22 mouse cellular contexts compared by ENCODE assay signal in the genomic region with DNA sequence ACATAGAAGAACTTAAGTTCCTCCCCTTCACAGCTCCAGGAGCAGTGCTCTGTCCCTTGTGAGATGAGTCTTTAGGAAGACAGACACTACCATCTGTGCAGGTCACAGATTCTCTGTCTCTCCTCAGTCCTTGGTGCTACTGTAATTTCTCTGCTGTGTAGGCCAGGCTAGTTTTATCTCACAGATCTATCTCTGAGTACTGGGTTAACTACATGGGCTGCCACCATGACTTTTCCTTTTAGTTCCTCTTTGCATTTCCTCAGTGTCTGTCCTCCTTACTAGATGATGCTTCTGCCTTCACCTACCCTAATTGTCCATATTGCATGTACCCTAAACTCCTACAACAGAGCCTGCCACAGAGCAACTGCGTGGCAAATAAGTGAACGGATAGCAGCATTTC.
A peak's percentile ranks its signal among the peaks of the same experiment; 100 is the strongest.
DNase-seq lines count a peak whose midpoint lies in the region; ATAC-seq lines count a peak whose summit lies in the region.
"Had no signal": no experiment of that assay in that cellular context is flagged by ENCODE, and none has a peak within 500 bp of the region (broad histone marks: within the 10 kb centered on the region; RNA-seq: fewer than 3 reads in every experiment).

No protein-coding gene starts in this region.

- 99% methylated on average over 2 of the region's 2 CpGs for WGBS in midbrain, embryonic 14.5 days
- WGBS in midbrain, embryonic 10.5 days, result 92% methylated on average over 2 of the region's 2 CpGs

- no peaks in the 10 kb centered on the region for H3K9me3 ChIP-seq in midbrain, embryonic 14.5 days (ENCODE audit: control insufficient read depth, low read length)
- H3K9me3 ChIP-seq in midbrain, embryonic 10.5 days (replicated peaks), result no peaks in the 10 kb centered on the region
- H3K9me3 ChIP-seq: embryonic facial prominence, embryonic 15.5 days; forebrain, embryonic 10.5 days; hindbrain, embryonic 12.5 days had no signal

- no peaks in the 10 kb centered on the region for H3K4me1 ChIP-seq in midbrain, embryonic 14.5 days (ENCODE audit: control insufficient read depth, insufficient read depth, low read length)
- no peaks in the 10 kb centered on the region for H3K4me1 ChIP-seq in midbrain, embryonic 10.5 days
- H3K4me1 ChIP-seq: embryonic facial prominence, embryonic 15.5 days; forebrain, embryonic 10.5 days; hindbrain, embryonic 12.5 days had no signal

- H3K36me3 ChIP-seq in midbrain, embryonic 14.5 days (ENCODE audit: control insufficient read depth, insufficient read depth, low read length), result peaks cover 13% of the 10 kb centered on the region
- H3K36me3 ChIP-seq in midbrain, embryonic 10.5 days, result peaks cover 93% of the 10 kb centered on the region

- no peak for ATAC-seq in midbrain, embryonic 14.5 days (ENCODE audit: low FRiP score, low TSS enrichment)
- ATAC-seq in common myeloid progenitor, adult 5-6 weeks (replicated peaks; ENCODE audit: low read depth, poor library complexity, severe bottlenecking), result peak; percentile 66
- peak; percentile 31; the same call in 1 of the 2 replicates for ATAC-seq in monocyte, adult 5-6 weeks (replicated peaks; ENCODE audit: insufficient number of reproducible peaks, low FRiP score, low TSS enrichment, poor library complexity, severe bottlenecking)
- ATAC-seq in megakaryocyte-erythroid progenitor cell, adult 5-6 weeks (replicated peaks; ENCODE audit: low FRiP score, low TSS enrichment, poor library complexity, severe bottlenecking), result no peak
- ATAC-seq: forebrain, embryonic 14.5 days; hindbrain, embryonic 16.5 days; inflammation-experienced regulatory T-cells, adult 6 months had no signal

- no peak for DNase-seq in midbrain, embryonic 14.5 days
- DNase-seq in midbrain, embryonic 10.5 days (ENCODE audit: low spot score), result no peak
- DNase-seq in cerebellum, postnatal 25 days, result no peak
- DNase-seq in adrenal gland, adult (ENCODE audit: inconsistent age in 2 of 2, low spot score in 1 of 2), result no peak
- DNase-seq: adrenal gland, postnatal 14 days; cerebellum, adult 18-20 months; cerebellum, adult 9-11 months; embryo, embryonic 11 days; gastrocnemius, postnatal 10 days; heart, postnatal 10 days; heart, postnatal 4 days had no signal

- H3K9ac ChIP-seq in midbrain, embryonic 14.5 days (replicated peaks; ENCODE audit: low read length), result 0 out of 2 replicates have a peak overlapping the region, but pooled peaks have one; percentile 16
- H3K9ac ChIP-seq: embryonic facial prominence, embryonic 15.5 days; hindbrain, embryonic 12.5 days had no signal

- no peak overlapping the region for H3K4me3 ChIP-seq in midbrain, embryonic 14.5 days (replicated peaks; ENCODE audit: low read depth, low read length)
- no peak overlapping the region for H3K4me3 ChIP-seq in midbrain, embryonic 10.5 days
- H3K4me3 ChIP-seq: embryonic facial prominence, embryonic 15.5 days; erythroblast, embryonic 14.5 days; forebrain, embryonic 10.5 days; hindbrain, embryonic 12.5 days had no signal

- no peak overlapping the region for H3K4me2 ChIP-seq in midbrain, embryonic 14.5 days (ENCODE audit: low read length)
- H3K4me2 ChIP-seq: embryonic facial prominence, embryonic 15.5 days; hindbrain, embryonic 12.5 days had no signal

- H3K27me3 ChIP-seq in midbrain, embryonic 14.5 days (ENCODE audit: control insufficient read depth, insufficient read depth, low read length), result no peaks in the 10 kb centered on the region
- H3K27me3 ChIP-seq in midbrain, embryonic 10.5 days (ENCODE audit: low read depth, poor library complexity, severe bottlenecking), result no peaks in the 10 kb centered on the region
- H3K27me3 ChIP-seq: CH12.LX; embryonic facial prominence, embryonic 15.5 days; hindbrain, embryonic 12.5 days had no signal

- H3K27ac ChIP-seq in midbrain, embryonic 14.5 days (replicated peaks; ENCODE audit: low read depth, low read length), result no peak overlapping the region
- H3K27ac ChIP-seq in midbrain, embryonic 10.5 days (replicated peaks), result no peak overlapping the region
- H3K27ac ChIP-seq: embryonic facial prominence, embryonic 15.5 days; forebrain, embryonic 10.5 days; hindbrain, embryonic 12.5 days had no signal

Comparison
In these comparisons a context has a peak if more than half of its experiments do, and no peak if none do; other contexts are left out.
1. ATAC-seq: peak in common myeloid progenitor, adult 5-6 weeks (single experiment) and monocyte, adult 5-6 weeks (single experiment); none in midbrain, embryonic 14.5 days (single experiment) and megakaryocyte-erythroid progenitor cell, adult 5-6 weeks (single experiment).